Mouse (Mus musculus) liver, postnatal 0 days (tissue): ENCODE data around the gene B4galnt2.

Experiments used
- CTCF ChIP-seq: sonication (generic); IDR thresholded peaks from 2 replicates; pipeline ENCODE4 v1.5.1; 2016; ENCODE audit warnings: antibody characterized with exemption, low read depth
- EP300 ChIP-seq: IDR thresholded peaks from 2 replicates; pipeline ENCODE4 v1.6.1; 2016; ENCODE audit warnings: antibody characterized with exemption, low read depth, mild to moderate bottlenecking

GRCm38 (mm10) chr11:95819138-95819537 lies 95.6 kb downstream of the B4galnt2 start:
- TF ChIP-seq EP300 (no peak), CTCF (no peak)
